Mouse (Mus musculus): ENCODE measurements around the gene Rem2.

The Rem2 gene

GRCm38 (mm10) chr14:54439155-54439554, 36.7 kb upstream of the Rem2 start:
- no peak for TF ChIP-seq GATA4 (IDR thresholded peaks at IDR 0.05; ENCODE audit: insufficient replicate concordance, low read length)

GRCm38 (mm10) chr14:54439610-54440009, 36.3 kb upstream of the Rem2 start:
- no peak for TF ChIP-seq GATA4 (IDR thresholded peaks at IDR 0.05; ENCODE audit: insufficient replicate concordance, low read length)

GRCm38 (mm10) chr14:54440538-54440937, 35.4 kb upstream of the Rem2 start:
- no peak for TF ChIP-seq GATA4 (IDR thresholded peaks at IDR 0.05; ENCODE audit: insufficient replicate concordance, low read length)

- no peak for TF ChIP-seq GATA4 (IDR thresholded peaks at IDR 0.05; ENCODE audit: insufficient replicate concordance, low read length)
Observed at GRCm38 (mm10) chr14:54441365-54441764, 34.5 kb upstream of the Rem2 start.

GRCm38 (mm10) chr14:54442548-54442947, 33.4 kb upstream of the Rem2 start:
- TF ChIP-seq GATA4 (IDR thresholded peaks at IDR 0.05; ENCODE audit: insufficient replicate concordance, low read length): no peak

- TF ChIP-seq GATA4 (IDR thresholded peaks at IDR 0.05; ENCODE audit: insufficient replicate concordance, low read length): no peak
Observed at GRCm38 (mm10) chr14:54443196-54443595, 32.7 kb upstream of the Rem2 start.

- TF ChIP-seq GATA4 (IDR thresholded peaks at IDR 0.05; ENCODE audit: insufficient replicate concordance, low read length): no peak
Observed at GRCm38 (mm10) chr14:54443712-54444618, 31.9 kb upstream of the Rem2 start.

- TF ChIP-seq GATA4 (IDR thresholded peaks at IDR 0.05; ENCODE audit: insufficient replicate concordance, low read length): no peak
Observed at GRCm38 (mm10) chr14:54445476-54445875, 30.4 kb upstream of the Rem2 start.

- TF ChIP-seq GATA4 (IDR thresholded peaks at IDR 0.05; ENCODE audit: insufficient replicate concordance, low read length): no peak
Observed at GRCm38 (mm10) chr14:54453566-54453965, 22.3 kb upstream of the Rem2 start.

- TF ChIP-seq GATA4 (IDR thresholded peaks at IDR 0.05; ENCODE audit: insufficient replicate concordance, low read length): no peak
Observed at GRCm38 (mm10) chr14:54454669-54455528, 21.0 kb upstream of the Rem2 start.

GRCm38 (mm10) chr14:54457907-54458569, 17.9 kb upstream of the Rem2 start:
- TF ChIP-seq GATA4 (IDR thresholded peaks at IDR 0.05; ENCODE audit: insufficient replicate concordance, low read length): peak; percentile 52

- no peak for TF ChIP-seq GATA4 (IDR thresholded peaks at IDR 0.05; ENCODE audit: insufficient replicate concordance, low read length)
Observed at GRCm38 (mm10) chr14:54462146-54462545, 13.8 kb upstream of the Rem2 start.

GRCm38 (mm10) chr14:54463108-54463958, 12.6 kb upstream of the Rem2 start:
- TF ChIP-seq GATA4 (IDR thresholded peaks at IDR 0.05; ENCODE audit: insufficient replicate concordance, low read length): no peak

- peak; percentile 84; the same call in 1 of the 2 replicates for TF ChIP-seq GATA4 (IDR thresholded peaks at IDR 0.05; ENCODE audit: insufficient replicate concordance, low read length)
Observed at GRCm38 (mm10) chr14:54463959-54464292, 12.0 kb upstream of the Rem2 start, which contains the start of gene Lrp10. Gene Lrp10 (plus strand): TSS chr14:54464137.

Data from liver, adult (tissue).